Mouse (Mus musculus): ENCODE results near the gene Spr. TPM values are rescaled to one million over a fixed set of nuclear protein-coding genes. Genes with fewer than 3 reads are reported as not detected.
"Not testable (repeated sequence)": the region's sequence is repeated elsewhere in the genome, so short reads cannot be mapped to it uniquely, and the experiment has no call there.

Spr gene
- polyA plus RNA-seq (2017; shearing (Covaris generic)), result 10 to 100 TPM; 16.2 to 29.9 (median 29.4) TPM

DNA sequence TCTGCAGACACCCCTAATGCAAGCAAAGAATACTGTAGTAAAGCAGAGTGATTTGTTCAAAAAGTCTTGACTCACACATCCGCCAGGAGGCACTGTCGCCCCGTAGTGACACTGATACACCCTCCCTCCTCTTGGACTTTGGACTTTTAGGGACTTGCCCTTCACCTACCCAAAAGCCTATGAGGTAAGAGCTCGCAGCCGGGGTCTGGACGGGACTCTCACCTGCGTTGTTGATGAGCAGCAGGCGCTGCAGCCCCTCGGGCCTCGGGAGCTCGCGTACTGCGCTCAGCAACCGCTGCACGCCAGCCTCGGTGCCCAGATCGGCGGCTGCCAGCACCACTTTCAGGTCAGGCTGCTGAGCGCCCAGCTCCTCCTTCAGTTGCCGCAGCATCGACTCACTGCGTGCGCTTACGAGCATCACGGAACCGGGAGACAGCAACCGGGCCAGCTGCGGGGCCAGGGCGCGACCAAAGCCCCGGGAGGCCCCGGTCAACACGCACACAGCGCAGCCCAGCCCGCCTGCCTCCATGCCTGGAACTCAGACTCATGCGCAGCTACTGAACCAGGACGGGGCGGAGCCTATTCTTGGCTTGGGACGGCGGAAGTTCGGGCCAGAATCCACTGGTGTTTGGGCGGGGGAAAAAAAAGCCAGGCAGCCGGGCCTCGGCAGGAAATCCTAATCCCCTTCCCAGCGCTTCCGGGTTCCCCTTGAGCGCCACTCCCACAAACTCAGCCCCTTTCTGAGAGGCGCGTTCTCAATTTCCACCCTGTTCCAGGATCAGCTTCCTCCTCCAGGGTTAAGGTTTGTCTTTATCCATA, at the start of gene Spr:
Gene Spr, minus strand, starts transcription at position 550 of the 819 bp plus-strand sequence.
- peak; percentile 87 for ATAC-seq

GRCm38 (mm10) chr6:85186744-85187059, 49.1 kb upstream of the Spr start:
- ATAC-seq, result no peak

- no peak for ATAC-seq
Observed at GRCm38 (mm10) chr6:85186033-85186743, 48.6 kb upstream of the Spr start.

DNA sequence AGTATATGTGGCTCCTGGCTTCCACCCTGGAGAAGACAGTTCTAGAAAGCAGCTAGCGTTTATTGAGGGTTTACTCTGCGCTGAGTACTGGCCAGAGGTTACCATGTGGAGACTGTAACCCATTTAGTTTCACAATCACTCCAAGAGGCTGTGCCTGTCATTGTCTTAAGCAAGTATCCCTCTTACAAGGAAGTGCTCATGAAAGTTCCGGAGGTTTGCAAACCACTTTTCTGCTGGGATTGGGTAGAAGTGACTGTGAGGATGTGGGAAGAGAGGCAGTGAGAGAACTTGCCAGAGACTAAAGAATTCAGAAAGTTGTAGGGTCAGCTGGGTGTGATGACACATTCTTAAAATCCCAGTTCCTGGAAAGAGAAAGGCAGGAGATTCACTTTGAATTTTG, 46.4 kb upstream of the Spr start:
- ATAC-seq, result no peak

DNA sequence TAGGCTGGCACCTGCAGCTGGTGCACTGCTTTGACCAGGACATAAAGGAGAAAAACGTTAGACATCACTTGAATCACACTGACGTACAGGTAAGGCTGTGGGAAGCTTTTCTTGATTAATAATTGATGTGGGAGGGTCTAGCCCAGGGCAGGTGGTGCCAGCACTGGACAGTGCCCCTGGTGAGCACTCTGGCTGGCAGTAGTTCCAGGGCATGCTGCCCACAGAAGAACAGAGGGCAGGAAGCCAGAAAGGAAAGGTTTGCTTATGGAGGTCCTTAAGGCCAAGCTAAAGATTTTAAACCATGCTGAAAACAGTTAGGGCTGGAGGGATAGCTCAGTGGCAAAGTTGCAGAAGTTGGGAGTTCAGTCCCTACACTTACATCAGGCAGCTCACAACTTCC, 42.5 kb upstream of the Spr start:
- no peak for ATAC-seq

DNA sequence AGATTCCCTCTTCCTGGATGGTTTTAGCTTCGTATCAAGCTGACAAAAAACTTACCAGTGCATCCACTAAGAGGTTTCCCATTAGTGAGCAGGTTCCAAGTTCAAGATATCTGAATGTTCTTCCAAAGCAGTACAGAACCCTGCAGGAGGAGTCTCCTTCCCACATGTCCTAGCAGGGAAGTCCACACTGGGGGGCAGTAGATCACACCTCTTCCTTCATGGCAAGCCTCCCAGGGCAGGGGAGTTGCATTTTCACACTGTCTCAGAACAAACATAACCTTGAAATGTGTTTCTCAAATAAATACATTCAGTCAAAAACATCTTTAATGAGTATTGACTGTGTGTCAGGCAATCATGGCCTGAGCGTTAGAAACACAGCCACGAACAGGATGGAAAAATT, 42.0 kb upstream of the Spr start:
- no peak for ATAC-seq

GRCm38 (mm10) chr6:85165440-85165921, 27.9 kb upstream of the Spr start:
- no peak for ATAC-seq

DNA sequence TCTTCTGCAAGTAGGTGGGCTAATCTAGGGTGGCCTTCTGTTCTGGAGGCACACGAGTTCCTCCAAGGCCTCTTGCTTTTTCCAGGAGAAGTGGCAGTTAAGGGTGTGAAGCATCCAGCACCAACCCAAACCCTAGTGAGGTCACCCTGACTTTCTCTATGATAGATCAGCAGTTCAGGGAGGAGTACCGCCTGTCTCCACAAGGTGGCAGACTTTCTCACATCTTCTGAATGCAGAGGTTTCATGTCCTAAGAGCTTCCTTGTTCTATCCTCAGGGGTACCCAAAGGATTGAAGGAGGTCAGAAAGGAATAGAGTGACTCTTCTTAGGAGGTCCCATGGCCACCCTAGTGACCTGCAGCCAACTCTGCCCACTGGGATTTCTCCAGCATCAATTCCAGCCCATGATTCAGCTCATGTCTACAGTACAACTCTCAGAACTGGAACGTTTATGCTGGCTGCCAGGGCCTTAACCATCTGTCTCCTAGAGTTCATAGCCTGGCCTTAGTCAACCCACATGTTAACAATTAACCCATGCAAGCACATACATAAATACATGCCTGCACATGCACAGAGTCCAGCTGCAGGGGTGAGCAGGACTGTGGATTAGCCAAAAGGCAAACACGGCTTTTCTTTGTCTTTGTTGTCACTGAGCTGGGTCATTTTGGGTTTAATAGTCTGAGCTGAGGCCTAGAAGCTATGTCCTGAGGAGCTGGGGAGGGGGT, 22.8 kb upstream of the Spr start:
- peak; percentile 63 for ATAC-seq

DNA sequence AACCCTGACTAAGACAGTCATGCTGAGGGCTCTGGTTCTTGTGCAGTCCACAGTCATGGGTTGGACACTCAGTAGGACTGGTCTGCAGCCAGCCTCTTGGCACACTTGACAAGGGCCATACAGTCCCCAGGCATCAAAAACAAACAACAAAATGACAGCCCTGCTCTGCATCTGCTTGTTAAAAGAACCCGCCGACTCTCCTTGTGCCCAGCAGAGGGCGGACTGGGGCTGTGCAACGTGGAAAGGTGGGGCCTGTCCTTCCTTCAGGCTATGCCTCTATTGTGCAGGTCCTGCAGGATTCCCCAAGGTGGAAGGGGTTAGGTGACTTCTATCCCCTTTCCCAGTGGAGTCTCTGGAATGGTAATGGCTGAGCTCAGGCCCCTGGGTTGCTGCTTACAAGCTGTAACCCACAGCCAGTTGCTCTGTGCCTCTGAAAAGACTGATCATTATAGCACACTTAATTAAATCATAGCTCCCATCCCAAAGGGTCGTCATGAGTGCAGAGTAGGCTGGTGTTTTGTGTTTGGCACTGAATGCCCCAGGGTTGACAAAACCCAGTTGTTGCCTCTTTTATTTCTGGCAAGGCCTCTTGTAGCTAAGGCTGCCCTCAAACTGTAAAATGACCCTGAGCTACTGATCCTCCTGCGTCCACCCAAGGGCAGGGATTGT, 21.7 kb upstream of the Spr start:
- ATAC-seq, result peak; percentile 38

DNA sequence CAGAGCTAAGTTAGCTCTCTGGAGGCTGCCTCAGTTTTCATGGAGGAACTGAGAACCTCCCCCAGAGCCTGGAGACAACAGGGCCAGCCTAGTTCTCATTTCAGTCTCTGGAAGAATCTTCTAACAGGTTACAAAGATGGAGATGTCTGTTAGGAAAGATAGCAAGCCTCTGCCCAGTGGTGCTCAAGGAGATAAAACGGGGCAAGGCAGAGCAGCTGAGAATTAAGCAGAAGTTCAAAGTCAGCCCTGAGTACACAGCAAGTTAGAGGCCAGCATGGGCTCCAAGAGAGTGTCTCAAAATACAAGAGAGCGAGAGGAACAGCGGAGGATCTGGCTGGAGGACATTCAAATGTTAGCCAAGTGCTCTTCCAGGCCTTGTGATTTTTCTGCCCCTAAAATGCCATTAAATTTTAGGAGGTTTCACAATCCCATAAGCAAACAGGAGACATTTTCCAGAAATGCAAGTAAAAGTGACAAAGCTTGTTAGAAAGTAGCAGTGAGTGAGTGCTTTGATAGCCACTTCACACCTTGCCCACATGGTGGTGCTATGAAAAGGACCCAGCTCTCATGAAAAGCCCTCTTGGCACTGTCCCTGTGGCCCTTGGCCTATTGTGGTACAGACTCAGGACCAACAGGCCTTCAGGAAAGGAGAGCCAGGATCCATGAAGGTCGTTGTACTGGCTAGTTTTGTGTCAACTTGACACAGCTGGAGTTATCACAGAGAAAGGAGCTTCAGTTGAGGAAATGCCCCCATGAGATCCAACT, 20.7 kb upstream of the Spr start:
- not testable (repeated sequence) for ATAC-seq

DNA sequence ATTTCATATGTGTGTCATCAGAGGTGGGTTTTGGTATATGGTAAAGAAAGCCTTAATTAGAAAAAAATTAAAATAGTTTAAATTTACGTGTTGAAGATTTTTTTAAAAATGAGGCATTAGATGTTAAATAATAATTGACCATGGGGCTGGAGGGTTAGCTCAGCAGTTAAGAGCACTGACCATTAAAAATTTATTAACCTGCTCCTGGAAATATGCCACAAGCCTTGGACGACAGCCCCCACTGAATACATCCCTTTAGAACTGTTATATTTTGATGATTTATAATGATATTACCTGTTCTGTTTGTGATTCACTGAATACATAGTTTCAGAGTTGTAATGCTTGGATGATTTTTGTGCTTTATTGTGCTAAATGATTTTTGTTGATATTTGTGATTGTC, 19.0 kb upstream of the Spr start:
- ATAC-seq, result not testable (repeated sequence)

GRCm38 (mm10) chr6:85154861-85155528, 17.4 kb upstream of the Spr start:
- ATAC-seq, result peak; percentile 55

DNA sequence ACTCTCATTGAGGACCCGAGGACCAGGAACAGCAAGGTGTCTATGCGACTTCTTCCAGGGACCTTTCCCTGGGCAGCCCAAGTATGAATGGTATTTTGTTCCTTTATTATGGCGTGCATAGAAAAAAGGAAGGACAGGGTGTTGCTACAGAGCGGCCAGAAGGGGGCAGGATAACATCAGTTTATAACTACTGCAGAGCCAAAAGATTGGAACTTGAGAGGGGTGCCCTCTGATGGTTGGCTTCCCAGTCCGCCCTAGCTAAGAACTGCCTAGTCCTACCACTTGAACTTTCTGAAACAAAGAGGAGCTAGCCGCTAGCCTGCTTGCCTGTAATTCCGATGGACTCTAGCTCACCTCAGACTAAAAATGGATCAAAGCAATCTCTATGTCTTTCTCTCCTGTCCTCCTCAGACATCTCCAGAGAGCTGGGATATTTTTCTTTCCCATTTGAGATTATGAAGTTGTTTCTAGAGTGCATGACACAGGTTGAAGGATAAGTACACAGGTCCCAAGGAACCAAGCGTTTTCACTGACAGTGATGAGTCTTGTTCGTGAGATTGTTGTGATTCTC, 16.5 kb upstream of the Spr start:
- peak; percentile 77 for ATAC-seq

GRCm38 (mm10) chr6:85150386-85150785, 12.8 kb upstream of the Spr start:
- ATAC-seq, result no peak

DNA sequence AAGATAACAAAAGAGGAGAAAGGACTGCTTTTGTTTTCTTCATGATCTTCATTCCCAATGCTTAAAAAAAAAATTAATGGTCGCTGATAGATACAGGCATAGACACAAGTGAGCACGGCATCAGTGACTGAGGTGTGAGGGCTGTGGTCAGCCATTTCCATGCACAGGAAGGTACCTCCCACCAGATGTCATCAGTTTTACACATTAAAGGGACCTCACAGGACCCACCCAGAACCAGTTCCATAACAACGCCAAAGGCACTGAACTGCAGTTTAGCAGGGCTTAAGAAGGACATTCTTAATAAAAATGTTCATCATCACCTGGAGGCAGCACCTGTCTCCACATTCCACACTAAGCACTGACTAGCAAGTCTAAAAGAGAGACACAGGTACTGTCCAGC, 10.1 kb upstream of the Spr start:
- ATAC-seq, result no peak

- no peak for ATAC-seq
Observed at GRCm38 (mm10) chr6:85144466-85144865, 6.9 kb upstream of the Spr start.

DNA sequence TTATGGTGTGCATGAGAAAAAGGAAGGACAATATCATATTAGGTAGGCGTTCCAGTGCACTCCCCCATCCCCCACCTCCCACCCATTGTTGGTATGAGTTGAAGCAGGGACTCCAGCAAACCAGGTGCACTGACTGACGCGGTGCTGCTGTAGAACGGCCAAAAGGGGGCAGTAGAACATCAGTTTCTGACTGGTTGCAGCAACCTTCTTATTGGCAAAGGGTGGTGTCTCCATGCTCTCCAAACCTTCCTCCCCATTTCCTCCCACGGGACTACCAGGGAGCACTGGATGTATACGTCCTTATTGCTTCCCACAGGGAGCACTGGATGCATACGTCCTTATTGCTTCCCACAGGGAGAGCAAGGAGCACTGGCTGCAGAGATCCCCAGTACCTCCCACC, 3.4 kb upstream of the Spr start:
- ATAC-seq, result not testable (repeated sequence)

- no peak for ATAC-seq
Observed at GRCm38 (mm10) chr6:85139534-85139933, 2.0 kb upstream of the Spr start.

GRCm38 (mm10) chr6:85136784-85137183, 782 bp downstream of the Spr start:
- ATAC-seq, result not testable (repeated sequence)

GRCm38 (mm10) chr6:85132794-85133193, 4.8 kb downstream of the Spr start:
- ATAC-seq, result not testable (repeated sequence)

- not testable (repeated sequence) for ATAC-seq
Observed at GRCm38 (mm10) chr6:85132237-85132636, 5.3 kb downstream of the Spr start.

Measured in inflammation-experienced regulatory T-cells, adult 6 months (primary cell).